Mouse (Mus musculus) limb, embryonic 10.5 days (tissue): ENCODE measurements at regions not wholly inside any gene's neighbourhood (a gene's known extent, or its start where the extent isn't known, plus 50 kb on each side); places are given as distances from the start of the nearest gene placed in this dataset.

Experiments
- DNase-seq: peaks from one replicate; pipeline ENCODE4 v3.0.0-alpha.2; 2017; ENCODE audit warnings: low spot score
- H3K27ac ChIP-seq: fragments of 300-500 bp; sonication (generic); 2 replicates; pipeline ENCODE4 v1.5.1; 2016; ENCODE audit warnings: mild to moderate bottlenecking
- H3K27me3 ChIP-seq: fragments of 300-500 bp; sonication (generic); 2 replicates; pipeline ENCODE4 v1.6.1; 2016; ENCODE audit warnings: low read depth, mild to moderate bottlenecking; ENCODE audit not compliant: poor library complexity, severe bottlenecking
- H3K36me3 ChIP-seq: fragments of 300-500 bp; sonication (generic); 2 replicates; pipeline ENCODE4 v1.6.1; 2016; ENCODE audit warnings: mild to moderate bottlenecking, moderate library complexity
- H3K4me1 ChIP-seq: fragments of 300-500 bp; sonication (generic); 2 replicates; pipeline ENCODE4 v1.6.1; 2016
- H3K4me3 ChIP-seq: fragments of 300-500 bp; sonication (generic); 2 replicates; pipeline ENCODE4 v1.5.1; 2016; ENCODE audit warnings: mild to moderate bottlenecking, moderate library complexity
- H3K9me3 ChIP-seq: fragments of 300-500 bp; sonication (generic); replicated peaks from 2 replicates; pipeline ENCODE4 v1.6.1; 2016; ENCODE audit warnings: mild to moderate bottlenecking
- WGBS: fragments of 180-500 bp; shearing (Covaris S2); methylation state at CpG from one replicate; pipeline ENCODE4 v1.1.7; 2016; 5-methylcytosine and 5-hydroxymethylcytosine counted together

GRCm38 (mm10) chr9:43668731-43669130, 75.1 kb upstream of the Nectin1 start:
- peaks cover 19% of the 10 kb centered on the region for H3K4me1 ChIP-seq
- WGBS: 78% methylated on average over 7 of the region's 7 CpGs
- no peak for DNase-seq
- H3K9me3 ChIP-seq: no peaks in the 10 kb centered on the region
- no peak overlapping the region for H3K27ac ChIP-seq
- H3K4me3 ChIP-seq: no peak overlapping the region
- H3K36me3 ChIP-seq: no peaks in the 10 kb centered on the region
- H3K27me3 ChIP-seq: 0 out of 2 replicates have a peak, but pooled peaks cover 7% of the 10 kb centered on the region

GRCm38 (mm10) chr9:43670563-43670962, 73.2 kb upstream of the Nectin1 start:
- no peak overlapping the region for H3K4me3 ChIP-seq
- WGBS: 72% methylated on average over 5 of the region's 5 CpGs
- peaks cover 19% of the 10 kb centered on the region for H3K4me1 ChIP-seq
- H3K9me3 ChIP-seq: no peaks in the 10 kb centered on the region
- peaks cover 16% of the 10 kb centered on the region; the same call in 1 of the 2 replicates for H3K27me3 ChIP-seq
- DNase-seq: no peak
- H3K36me3 ChIP-seq: no peaks in the 10 kb centered on the region
- H3K27ac ChIP-seq: no peak overlapping the region

GRCm38 (mm10) chr9:43673171-43673680, 70.6 kb upstream of the Nectin1 start:
- Histone ChIP-seq H3K27me3 (peaks cover 15% of the 10 kb centered on the region; the same call in 1 of the 2 replicates), H3K27ac (no peak overlapping the region), H3K4me3 (no peak overlapping the region), H3K4me1 (peaks cover 19% of the 10 kb centered on the region), H3K9me3 (no peaks in the 10 kb centered on the region), H3K36me3 (no peaks in the 10 kb centered on the region)
- 58% methylated on average over 4 of the region's 4 CpGs for WGBS
- no peak for DNase-seq

- Histone ChIP-seq H3K9me3 (no peaks in the 10 kb centered on the region), H3K4me1 (peaks cover 18% of the 10 kb centered on the region), H3K27me3 (peaks cover 17% of the 10 kb centered on the region), H3K36me3 (no peaks in the 10 kb centered on the region), H3K4me3 (no peak overlapping the region), H3K27ac (no peak overlapping the region)
- DNase-seq: no peak
- 49% methylated on average over 8 of the region's 8 CpGs for WGBS
These were observed 69.5 kb upstream of the Nectin1 start for GRCm38 (mm10) chr9:43674321-43674720.

- Histone ChIP-seq H3K27me3 (peaks cover 22% of the 10 kb centered on the region), H3K27ac (no peak overlapping the region), H3K4me1 (peaks cover 16% of the 10 kb centered on the region), H3K36me3 (no peaks in the 10 kb centered on the region), H3K9me3 (no peaks in the 10 kb centered on the region), H3K4me3 (no peak overlapping the region)
- no peak for DNase-seq
- WGBS: 72% methylated on average over 2 of the region's 2 CpGs
These were observed 67.8 kb upstream of the Nectin1 start for GRCm38 (mm10) chr9:43676011-43676410.

- H3K4me1 ChIP-seq: peaks cover 12% of the 10 kb centered on the region
- H3K27ac ChIP-seq: no peak overlapping the region
- no peak overlapping the region for H3K4me3 ChIP-seq
- no peak for DNase-seq
- H3K36me3 ChIP-seq: no peaks in the 10 kb centered on the region
- WGBS: 45% methylated on average over 17 of the region's 17 CpGs
- peaks cover 19% of the 10 kb centered on the region for H3K27me3 ChIP-seq
- H3K9me3 ChIP-seq: no peaks in the 10 kb centered on the region
These were observed 64.5 kb upstream of the Nectin1 start for GRCm38 (mm10) chr9:43679331-43679730.

GRCm38 (mm10) chr9:43681317-43681716, 62.5 kb upstream of the Nectin1 start:
- WGBS: 80% methylated on average over 3 of the region's 3 CpGs
- Histone ChIP-seq H3K36me3 (no peaks in the 10 kb centered on the region), H3K9me3 (no peaks in the 10 kb centered on the region), H3K4me1 (peaks cover 12% of the 10 kb centered on the region), H3K4me3 (no peak overlapping the region), H3K27ac (no peak overlapping the region), H3K27me3 (peaks cover 13% of the 10 kb centered on the region)
- DNase-seq: no peak

GRCm38 (mm10) chr9:43682102-43682501, 61.7 kb upstream of the Nectin1 start:
- H3K36me3 ChIP-seq: no peaks in the 10 kb centered on the region
- H3K27ac ChIP-seq: no peak overlapping the region
- no peak overlapping the region for H3K4me3 ChIP-seq
- peaks cover 13% of the 10 kb centered on the region for H3K27me3 ChIP-seq
- H3K9me3 ChIP-seq: no peaks in the 10 kb centered on the region
- peaks cover 12% of the 10 kb centered on the region for H3K4me1 ChIP-seq
- 85% methylated on average over 5 of the region's 5 CpGs for WGBS
- DNase-seq: no peak

- 80% methylated on average over 5 of the region's 5 CpGs for WGBS
- DNase-seq: no peak
- H3K4me3 ChIP-seq: no peak overlapping the region
- H3K9me3 ChIP-seq: no peaks in the 10 kb centered on the region
- no peak overlapping the region for H3K27ac ChIP-seq
- no peaks in the 10 kb centered on the region for H3K36me3 ChIP-seq
- H3K4me1 ChIP-seq: peaks cover 3% of the 10 kb centered on the region
- H3K27me3 ChIP-seq: peaks cover 2% of the 10 kb centered on the region; the same call in 1 of the 2 replicates
These were observed 59.2 kb upstream of the Nectin1 start for GRCm38 (mm10) chr9:43684596-43684995.

- H3K27me3 ChIP-seq: no peaks in the 10 kb centered on the region
- 76% methylated on average over 1 of the region's 1 CpGs for WGBS
- no peak overlapping the region for H3K4me3 ChIP-seq
- H3K4me1 ChIP-seq: no peaks in the 10 kb centered on the region
- H3K9me3 ChIP-seq: no peaks in the 10 kb centered on the region
- H3K27ac ChIP-seq: no peak overlapping the region
- DNase-seq: no peak
- H3K36me3 ChIP-seq: no peaks in the 10 kb centered on the region
These were observed 51.8 kb upstream of the Nectin1 start for GRCm38 (mm10) chr9:43692015-43692414.

- no peaks in the 10 kb centered on the region for H3K36me3 ChIP-seq
- H3K9me3 ChIP-seq: no peaks in the 10 kb centered on the region
- DNase-seq: no peak
- no peaks in the 10 kb centered on the region for H3K4me1 ChIP-seq
- no peaks in the 10 kb centered on the region for H3K27me3 ChIP-seq
- H3K4me3 ChIP-seq: no peak overlapping the region
- no peak overlapping the region for H3K27ac ChIP-seq
- 89% methylated on average over 10 of the region's 10 CpGs for WGBS
These were observed 51.2 kb upstream of the Nectin1 start for GRCm38 (mm10) chr9:43692538-43692937.
